Mouse (Mus musculus) cerebellum, postnatal 14 days (tissue): Measurements from ENCODE around the gene Zfp455.
"Not testable (repeated sequence)": the region's sequence is repeated elsewhere in the genome, so short reads cannot be mapped to it uniquely, and the experiment has no call there.

Experiments used
- DNase-seq, 2 experiments: peaks; one replicate each; pipeline ENCODE4 v3.0.0; 2021; ENCODE audit warnings: mixed read lengths in 2 of 2

Zfp455 gene

DNA sequence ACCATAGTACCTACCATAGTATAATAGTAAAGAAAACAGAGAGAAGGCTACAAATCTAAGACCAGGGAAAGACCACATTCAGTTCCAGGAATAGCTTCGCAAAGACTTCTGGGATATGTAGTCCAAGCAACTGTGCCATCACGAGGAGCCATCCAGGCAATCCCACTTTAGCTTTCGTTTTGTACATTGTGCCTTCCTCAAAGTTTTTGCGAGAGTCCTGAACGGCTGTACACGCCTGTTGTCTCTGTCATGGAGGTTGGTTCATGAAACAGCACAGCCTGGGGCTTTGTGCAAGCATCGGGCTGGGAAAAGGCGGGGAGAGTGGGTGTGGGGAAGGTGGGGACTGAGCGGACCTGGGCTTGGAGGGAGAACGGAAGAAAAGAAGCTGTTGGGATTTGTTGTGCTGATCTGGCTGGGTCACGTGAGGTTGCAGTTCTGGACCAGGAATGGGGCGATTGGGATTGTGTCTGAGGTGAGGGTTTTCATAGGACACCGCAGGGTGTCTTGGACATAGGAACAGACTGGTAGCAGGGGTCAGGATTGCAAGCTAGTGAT lies at the start of gene Zfp455:
Gene Zfp455 (plus strand): TSS at position 167 of the 555 bp plus-strand sequence.
- peak; percentile 64 to 74 for DNase-seq

DNA sequence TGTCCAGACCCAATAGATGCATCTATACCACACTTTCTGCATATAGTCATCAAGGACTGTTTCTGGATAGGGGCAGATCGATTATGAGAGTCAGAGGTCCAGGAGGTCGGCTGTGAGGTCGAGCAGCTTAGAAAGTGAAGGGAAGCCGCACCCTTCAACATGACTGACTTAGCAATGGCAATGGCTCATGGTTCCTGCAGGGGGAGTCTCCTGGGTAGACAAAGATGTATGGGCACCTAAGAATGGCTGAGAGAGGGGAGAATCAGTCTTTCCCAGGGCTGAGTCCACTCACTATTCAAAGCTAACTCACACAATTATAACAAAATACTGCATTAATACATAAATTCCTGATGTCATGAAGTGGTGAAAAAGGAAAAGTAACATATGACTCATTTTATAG lies 28.2 kb upstream of the Zfp455 start:
- DNase-seq, result not testable (repeated sequence)

DNA sequence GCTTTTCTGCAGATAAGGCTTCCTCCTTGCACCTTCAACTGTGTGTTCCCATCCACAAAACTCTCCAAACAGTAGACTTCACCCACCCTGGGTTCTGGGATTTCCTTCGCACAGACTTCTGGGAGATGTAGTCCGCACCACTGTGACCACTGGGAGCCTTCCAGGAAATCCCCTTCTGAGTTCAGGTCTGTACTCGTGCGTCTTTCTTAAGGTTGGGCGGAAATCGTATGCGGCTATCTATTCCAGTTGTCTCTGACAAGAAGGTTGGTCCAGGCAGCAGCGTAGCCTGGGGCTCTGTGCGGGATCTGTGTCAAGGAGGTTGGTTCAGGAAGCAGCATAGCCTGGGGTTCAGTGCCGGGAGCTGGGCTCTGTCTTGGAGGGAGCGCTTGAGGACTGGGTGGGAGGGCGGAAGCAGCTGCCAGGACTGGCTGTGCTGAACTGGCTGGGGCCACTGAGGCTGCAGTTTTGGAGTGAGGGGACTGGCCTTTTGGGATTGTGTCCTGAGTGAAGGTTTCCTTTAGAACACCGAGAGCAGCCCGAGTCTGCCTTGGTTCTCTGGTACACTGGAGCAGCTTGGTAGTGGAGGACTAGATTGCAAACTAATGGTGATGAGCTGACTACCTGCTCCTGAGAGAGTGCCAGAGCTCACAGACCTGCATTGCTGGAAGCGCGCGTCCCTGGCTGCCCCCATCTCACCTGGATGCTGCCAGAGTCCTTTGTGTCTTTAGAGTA lies 21.1 kb upstream of the Zfp455 start, which contains the start of gene Rsl1:
Gene Rsl1 (plus strand): TSS at position 192 of the 732 bp plus-strand sequence.
- DNase-seq, result peak; percentile 70 to 80

DNA sequence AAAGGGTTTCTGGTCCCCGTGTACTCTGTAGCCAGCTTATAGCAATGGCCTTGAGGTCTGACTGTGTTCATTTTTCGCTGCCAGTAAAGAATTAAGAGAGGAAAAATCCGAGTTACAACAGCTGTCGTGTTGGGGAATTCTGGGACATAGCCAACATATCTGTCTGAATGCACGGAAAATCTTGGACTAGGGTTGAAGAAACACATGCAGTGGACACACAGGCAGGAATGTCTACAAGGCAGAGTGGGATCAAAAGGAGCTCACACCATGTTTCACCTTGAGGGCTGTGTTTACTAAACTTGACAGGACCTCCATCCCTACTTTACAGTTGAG lies 20.6 kb upstream of the Zfp455 start:
- peak in 1 of 2 experiments; percentile 13 for DNase-seq

DNA sequence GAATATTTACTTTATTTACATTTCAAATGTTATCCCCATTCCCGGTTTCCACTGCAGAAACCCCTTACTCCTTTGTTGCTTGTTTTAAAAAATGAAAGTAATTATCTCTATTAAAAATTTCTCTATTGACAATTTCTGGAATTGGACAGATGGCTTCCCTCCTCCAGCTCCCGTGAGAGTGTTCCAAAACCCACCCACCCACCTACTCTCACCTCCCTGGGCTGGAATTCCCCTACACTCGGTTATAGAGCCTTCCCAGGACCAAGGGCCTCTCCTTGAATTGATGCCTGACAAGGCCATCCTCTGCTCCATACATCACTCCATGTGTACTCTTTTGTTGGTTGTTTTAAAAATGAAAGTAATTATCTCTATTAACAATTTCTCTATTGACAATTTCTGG lies 7.3 kb downstream of the Zfp455 start:
- DNase-seq, result no peak

DNA sequence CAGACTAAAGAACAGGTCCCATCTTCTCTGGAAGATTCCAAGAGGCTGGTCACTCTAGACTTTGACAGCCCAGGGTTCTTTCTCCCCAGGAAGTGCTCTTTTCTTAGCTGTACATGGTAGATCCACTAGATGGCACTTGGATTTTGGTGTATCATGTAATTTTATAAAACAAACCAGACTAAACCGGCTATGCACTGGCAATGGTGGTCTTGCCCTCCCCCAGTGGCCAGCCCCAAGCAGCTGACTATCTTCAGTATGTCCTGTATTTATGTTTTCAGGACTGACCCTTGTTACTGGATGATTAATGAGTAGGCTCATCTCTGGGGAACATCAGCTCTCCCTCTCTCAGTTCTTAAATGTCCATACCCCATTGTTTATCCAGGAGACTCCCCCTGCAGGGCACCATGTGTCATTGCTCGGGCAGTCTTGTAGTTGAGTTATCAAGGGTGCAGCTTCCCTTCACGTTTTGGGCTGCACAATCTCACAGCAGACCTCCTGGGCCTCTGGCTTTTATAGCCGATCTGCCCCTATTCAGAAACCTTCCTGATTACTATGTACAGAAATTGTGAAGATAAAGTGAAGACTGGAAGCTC lies 19.8 kb downstream of the Zfp455 start:
- no peak for DNase-seq
